Mouse (Mus musculus): ENCODE results near the gene St5. TPM values are rescaled to one million over a fixed set of nuclear protein-coding genes. Genes with fewer than 3 reads are reported as not detected.

St5 gene
- total RNA-seq, 2 experiments from 2014 or later: 55.3 to 56.0 TPM

DNA sequence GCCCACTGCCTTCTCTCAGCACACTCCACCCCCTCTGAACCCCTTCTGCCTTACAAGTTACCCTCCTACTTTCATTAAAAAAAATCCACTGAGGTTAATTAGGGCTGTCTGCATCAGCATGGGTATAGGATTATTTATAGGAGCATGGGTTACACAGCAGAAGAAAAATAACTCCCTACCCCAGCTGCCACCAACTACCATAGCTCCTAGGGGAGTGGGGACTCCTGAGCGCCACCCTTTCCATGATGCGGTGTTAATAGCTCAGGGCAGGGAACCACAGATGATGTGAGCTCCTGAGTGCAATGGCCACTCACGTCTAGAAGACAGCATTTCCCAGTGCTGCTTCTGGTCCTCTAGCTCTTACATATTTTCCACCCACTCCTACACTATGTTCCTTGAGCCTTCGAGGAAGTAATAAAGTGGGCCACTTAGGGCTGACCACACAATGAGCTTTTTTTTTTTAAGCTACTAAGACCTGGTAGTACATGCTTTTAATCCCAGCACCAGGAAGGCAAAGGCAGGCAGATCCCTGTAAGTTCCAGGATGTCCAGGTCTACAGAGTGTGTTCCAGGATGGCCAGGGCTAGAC is 139.5 kb downstream of the St5 start:
- DNase-seq: no peak

DNA sequence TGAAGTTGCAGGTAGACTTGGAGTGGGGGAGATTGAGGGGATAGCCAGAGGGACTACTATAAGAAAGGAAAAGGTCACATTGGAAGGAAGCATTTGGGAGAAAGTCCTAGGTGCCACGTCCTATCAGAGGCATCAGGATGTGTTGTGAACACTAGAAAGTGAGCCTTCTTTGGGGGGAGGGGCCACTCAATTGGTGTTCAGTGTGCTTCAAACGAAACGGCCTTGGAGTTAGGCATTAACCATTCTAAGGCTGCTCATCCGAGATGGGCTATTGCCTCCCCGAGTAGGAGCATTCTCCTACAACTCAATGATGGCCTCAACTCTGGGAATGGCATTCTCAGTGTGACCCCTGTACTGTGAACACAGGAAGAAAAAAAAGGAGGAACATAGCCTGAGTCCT is 140.7 kb downstream of the St5 start:
- DNase-seq: no peak

- no peak for DNase-seq
These were observed 141.2 kb downstream of the St5 start for GRCm38 (mm10) chr7:109562154-109562599.

DNA sequence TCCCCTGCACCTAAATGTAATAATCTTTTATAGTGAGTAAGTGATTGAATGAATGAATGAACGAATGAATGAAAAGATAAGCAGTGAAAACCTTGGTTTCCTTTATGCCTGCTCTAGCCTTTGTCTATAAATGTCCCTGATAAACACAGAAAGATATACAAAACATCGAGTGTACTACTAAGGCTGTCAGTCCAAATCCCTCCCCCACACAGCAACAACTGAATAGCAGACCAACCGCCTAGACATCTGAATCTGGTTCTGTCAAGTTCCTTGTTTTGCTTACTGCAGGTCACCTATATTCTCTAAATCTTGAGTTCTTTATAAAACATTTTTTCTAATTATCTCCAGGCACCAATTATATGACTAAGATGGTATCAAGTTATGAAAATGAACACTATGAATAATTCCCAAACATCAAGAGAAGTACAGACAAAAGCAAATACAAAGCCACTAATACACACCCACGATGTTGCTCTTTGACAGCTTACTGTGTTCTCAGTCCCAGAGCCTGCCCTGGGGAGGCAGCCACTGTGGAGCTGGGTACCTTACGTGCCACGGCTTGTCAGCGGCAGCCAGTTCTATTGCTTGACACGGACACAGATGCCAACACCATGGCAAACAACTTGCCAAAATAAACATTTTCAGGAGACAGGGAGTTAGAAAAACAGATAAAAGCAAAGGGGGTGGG is 141.8 kb downstream of the St5 start:
- DNase-seq: no peak

DNA sequence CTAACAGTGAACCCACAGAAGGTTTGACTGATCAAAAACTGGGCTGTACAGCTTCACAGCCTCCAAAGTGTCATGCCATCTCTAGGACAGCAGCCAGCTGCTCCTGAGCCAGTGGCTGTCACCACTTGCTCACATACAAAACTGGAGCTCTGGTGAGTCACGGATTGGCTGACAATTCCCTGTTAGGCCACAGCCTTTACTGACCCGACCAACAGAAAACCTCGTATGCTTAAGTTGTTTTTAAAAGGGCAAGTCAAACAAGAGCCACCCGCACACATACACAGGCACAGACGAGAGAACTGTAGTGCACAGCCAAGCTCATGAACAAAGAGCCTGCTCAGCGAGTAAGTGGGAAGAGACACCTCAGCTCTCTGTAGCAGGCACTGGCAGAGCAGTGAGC is 143.9 kb downstream of the St5 start:
- peak; percentile 77 for DNase-seq

DNA sequence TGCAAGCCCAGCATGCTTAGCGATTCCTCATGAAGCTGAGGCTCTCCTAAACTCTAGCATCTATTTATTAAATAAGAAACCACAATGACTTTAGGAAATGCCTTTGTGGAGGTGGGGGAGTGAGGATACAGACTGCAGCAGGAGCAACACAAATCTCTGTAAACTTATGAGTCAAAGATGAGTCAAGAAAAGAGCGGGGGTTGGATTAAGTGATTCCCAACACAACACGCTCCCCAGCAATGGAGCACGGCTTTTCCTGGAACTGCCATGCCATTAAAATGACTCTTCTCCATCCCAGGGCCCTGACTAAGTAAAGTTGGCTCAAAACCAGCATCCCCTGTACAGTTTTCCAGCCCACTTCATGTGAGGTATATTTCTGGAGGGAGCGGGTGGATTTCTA is 156.7 kb downstream of the St5 start:
- DNase-seq: no peak

GRCm38 (mm10) chr7:109546186-109546585 is 157.2 kb downstream of the St5 start:
- no peak for DNase-seq

DNA sequence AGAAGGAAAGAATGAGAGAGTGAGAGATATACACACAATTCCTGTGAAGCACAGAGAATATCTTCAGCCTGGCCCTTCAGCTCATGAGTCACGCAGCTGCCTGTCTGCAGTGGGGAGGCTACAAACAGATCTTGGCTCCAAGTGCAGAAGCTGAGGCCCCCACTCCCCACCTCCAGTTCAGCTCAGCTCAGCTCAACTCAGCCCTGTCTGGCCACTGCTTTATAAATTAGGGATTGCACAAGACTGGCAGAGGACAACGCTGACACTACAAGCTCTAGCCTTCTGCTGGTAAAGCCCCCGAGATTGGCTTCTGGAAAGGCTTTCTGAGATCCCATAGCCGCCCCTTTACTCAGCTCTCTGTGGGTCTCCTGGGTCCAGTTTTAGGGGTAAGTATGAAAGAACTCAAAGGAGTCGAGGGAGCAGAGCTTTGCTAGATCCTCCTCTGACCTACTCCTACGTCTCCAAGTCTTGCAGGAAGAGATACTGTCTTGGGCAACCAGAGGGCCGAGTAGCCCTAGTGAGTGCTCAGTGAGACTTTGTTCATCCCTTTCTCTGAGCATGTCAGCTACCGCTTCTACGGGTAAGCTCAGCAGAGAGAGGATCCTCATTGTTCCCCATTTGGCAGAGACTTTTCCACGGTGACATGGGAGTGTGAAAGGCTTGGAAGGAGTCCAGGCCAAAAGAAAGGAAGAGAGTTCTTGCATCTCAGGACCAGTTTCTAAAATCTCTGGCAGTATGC is 158.0 kb downstream of the St5 start:
- DNase-seq: peak; percentile 35

DNA sequence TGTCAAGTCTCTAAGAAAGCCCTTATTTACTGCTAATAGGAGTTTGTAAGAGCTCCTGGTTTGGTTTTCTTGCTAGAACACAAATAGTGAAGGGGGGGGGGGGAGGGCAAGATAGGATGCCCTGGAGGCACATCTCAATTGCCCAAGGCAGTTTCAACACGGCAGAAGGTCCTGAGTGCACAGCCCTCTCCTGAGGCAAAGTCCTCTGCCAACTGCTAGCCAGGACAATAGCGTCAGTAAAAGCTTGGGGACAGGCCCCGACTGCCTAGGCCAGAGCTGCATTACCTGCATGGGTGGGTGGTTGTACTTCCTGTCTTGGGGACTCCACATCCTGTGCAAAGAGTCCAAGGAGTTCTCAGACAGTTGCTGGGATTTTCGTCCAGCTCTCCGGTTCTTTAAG is 158.6 kb downstream of the St5 start:
- DNase-seq: no peak

GRCm38 (mm10) chr7:109542364-109542628 is 161.1 kb downstream of the St5 start:
- DNase-seq: no peak

DNA sequence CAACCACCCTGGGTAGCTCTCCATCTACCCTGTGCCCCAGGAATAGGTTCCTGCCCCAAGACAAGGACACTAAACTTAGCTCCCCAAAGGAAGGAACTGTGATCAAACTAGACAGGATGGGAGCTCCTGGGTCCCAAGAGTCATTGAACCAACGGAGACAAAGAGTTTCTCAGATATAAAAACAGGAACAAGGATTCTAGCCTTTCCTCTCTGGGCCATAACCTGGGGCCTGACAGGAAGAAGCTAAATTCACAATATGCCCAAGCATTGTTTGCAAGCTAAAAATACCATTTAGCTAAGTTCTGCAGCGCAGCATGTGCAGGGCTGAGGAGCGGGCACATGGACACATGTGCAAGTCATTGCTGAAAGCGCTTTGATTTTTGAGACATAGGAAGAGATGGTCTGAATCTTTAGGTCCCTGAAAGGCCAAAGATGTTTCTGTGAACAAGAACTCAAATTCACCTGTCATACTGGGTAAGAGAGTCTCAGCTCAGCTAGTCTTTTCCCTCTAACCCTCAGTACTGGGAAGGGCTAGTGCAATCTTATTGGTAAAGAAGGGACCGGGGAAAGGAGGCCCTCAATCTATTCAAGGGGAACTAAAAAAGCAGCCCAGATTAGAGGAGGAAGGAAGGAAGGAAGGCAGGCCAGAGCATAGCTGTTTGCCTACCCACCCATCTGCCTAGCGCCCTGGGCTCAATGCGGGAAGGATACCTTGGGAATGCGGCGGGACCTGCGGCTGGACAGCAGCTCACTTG is 161.6 kb downstream of the St5 start:
- DNase-seq: peak; percentile 26

- no peak for DNase-seq
These were observed 162.5 kb downstream of the St5 start for GRCm38 (mm10) chr7:109540902-109541301.

DNA sequence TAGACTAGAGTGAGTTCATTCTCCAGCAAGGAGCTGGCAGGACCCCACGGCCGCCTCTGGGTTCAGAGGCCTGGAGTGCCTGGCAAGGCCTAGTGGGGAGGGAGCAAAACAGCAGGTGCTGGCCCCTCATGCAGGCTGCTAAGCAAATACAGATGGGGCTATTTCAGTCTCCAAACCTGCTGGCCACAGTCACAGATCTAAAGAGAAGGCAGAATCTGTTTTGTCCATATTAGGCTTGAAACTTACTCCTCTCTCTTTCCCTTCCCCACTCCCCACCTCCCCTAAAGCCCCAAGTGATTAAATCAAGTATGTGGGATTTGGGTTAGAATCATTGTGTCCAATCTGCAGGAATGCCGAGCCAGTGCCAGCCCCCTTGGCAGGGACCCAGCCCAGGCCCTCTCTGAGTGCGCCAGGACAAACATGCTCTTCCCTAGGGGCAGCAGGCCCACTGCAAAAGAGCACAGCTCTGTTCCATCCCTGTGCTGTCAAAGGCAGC is 166.9 kb downstream of the St5 start:
- DNase-seq: peak; percentile 80

- DNase-seq: no peak
These were observed 168.5 kb downstream of the St5 start for GRCm38 (mm10) chr7:109534921-109535320.

DNA sequence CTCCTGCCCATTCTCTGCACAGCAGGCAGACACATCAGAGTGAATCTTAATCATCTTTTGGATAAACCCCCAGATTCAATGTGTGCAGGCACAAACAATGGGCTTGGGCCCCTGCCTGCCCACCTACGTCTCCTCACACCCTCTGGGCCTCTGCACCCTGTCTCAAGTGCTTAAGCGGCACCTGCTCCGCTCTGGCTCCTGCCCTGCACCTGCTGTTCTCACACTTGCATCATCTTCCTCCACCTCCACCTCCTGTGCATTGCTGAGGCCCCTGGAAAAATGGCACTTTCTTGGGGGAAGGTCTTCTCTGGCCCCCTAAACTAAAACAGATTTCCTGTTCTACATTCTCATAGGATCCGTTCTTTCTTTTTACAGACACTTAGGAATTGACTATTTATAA is 169.5 kb downstream of the St5 start:
- no peak for DNase-seq

DNA sequence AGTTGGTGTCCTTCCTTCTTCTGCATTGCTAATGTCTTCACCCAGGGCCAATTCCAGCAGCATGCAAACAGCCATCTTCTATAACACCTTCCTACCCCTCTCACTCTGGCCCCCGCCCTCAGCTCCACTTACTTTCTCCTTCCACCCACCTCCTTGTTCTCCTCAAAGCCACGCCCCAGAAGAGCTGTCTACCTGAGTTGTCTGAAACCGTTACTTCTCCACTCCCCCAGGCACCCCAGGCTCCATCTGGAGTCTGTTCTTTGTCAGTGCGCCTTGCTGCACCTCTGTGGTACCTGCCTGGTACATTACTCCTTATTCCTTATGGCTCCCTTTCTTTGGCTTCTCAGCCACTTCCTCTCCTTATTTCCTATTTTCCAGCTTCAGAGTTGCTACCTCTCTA is 170.3 kb downstream of the St5 start:
- DNase-seq: no peak

- no peak for DNase-seq
These were observed 170.7 kb downstream of the St5 start for GRCm38 (mm10) chr7:109532691-109533090.

DNA sequence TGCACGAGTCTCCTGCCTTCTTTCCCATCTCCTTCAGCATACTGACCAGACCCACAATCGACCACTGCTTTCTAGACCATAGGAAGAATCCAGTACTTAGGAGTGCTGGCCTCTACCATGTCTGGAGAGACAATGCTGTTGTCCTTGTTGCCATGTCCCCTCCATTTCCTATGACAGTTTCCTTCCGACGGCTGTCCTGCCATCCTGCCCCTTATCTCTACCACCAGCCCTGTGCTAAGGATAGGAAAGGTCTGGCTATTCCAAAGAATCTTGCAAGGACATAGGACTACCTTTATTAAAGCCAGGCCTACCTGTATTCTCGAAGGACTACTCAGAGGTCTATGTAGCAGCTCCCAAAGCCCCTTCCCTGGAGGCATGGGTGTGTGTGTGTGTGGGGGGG is 171.9 kb downstream of the St5 start:
- no peak for DNase-seq

DNA sequence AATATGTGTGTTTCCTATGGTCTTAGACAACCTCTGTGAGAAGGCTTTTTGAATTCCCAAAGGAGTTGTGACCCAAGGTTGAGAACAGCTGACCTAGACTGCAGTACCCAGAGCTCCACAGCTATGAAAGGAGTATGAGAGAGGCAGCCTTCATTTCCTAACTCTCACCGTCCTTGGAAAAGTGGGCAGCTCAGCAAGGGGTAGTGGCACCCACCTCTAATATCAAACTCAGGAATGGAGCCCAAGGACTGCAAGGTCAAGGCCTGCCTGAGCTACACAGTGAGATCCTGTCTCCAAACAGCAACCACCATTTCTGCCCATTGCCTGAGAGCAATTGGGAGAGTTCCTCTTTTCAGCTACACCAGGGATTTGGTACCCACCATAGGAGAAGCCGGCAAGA is 173.7 kb downstream of the St5 start:
- no peak for DNase-seq

DNA sequence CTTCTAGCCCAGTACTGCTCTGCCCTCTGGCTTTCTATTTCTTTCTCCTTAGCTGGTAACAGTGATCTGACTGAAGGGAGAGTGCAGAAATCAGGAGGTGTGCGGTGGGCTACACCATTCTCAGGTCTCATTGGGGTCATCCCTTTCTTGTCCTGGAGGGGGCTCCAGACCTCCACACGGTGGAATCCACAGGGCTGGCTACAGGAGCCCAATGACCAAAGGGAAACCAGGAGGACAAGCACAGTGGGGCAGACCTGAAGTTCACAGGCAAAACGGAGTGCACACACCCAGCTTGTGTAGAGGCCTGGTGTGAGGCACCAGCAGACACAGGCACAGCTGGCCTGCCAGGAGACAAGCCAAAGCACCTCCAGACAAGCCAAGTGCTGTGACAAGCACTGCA is 175.0 kb downstream of the St5 start:
- DNase-seq: peak; percentile 82

DNA sequence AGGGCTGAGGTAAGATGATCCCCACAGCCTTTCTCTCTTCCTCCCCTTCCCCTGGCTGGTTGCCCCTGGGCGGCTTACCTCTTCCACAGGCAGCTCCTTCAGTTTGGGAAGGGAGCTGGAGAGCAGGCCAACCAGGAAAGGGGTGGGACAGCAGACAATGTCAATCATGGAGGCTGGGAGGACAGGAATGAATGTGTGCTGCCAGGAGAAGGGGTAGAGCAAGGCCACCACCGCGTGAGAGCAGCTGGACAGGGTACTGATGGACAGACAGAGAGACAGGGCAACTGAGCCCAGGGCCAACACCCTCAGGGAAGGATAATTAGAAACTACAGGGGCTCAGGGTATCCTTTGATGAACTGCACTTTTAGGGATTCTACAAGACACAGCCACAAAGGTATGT is 175.9 kb downstream of the St5 start:
- no peak for DNase-seq

GRCm38 (mm10) chr7:109525740-109526663 is 177.4 kb downstream of the St5 start:
- no peak for DNase-seq
